Mouse (Mus musculus): Measurements from ENCODE around the gene Ampd2. TPM values are rescaled to one million over a fixed set of nuclear protein-coding genes. Genes with fewer than 3 reads are reported as not detected.

Ampd2 gene
- polyA plus RNA-seq, 1 experiment: 135 TPM

DNA sequence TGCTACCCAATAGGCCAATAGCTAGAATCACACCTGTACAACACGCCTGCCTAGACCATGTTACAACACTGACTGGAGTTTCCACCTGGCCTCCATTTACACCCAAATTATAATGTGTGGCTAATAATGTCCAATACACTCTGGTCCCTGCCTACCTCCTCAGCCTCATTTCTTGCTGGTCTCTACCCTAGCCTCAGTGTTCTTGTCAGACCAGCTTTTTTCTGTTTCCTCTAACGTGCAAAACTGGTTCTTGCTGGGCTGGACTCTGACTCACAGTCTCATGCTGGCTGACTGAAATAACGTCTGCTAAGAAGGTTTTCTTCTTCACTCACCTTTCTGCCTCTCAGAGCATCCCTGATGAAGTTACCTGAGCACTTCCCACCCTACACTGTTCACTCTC, 39.9 kb upstream of the Ampd2 start:
- H3K4me3 ChIP-seq (replicated peaks; ENCODE audit: insufficient read depth, low read depth, low read length): no peak overlapping the region
- H3K27ac ChIP-seq (ENCODE audit: insufficient read depth, low read length): no peak overlapping the region
- no peaks in the 10 kb centered on the region for H3K27me3 ChIP-seq (ENCODE audit: control insufficient read depth, insufficient read depth, low read length)
- TF ChIP-seq CTCF (IDR thresholded peaks at IDR 0.05; ENCODE audit: borderline replicate concordance, insufficient read depth, low read depth, low read length) (no peak), POLR2A (IDR thresholded peaks at IDR 0.05; ENCODE audit: borderline replicate concordance, insufficient read depth, low read length) (no peak)
- no peaks in the 10 kb centered on the region for H3K4me1 ChIP-seq (ENCODE audit: control insufficient read depth, insufficient read depth, low read length)
- DNase-seq: no peak
- 63% methylated on average over 3 of the region's 3 CpGs for WGBS

DNA sequence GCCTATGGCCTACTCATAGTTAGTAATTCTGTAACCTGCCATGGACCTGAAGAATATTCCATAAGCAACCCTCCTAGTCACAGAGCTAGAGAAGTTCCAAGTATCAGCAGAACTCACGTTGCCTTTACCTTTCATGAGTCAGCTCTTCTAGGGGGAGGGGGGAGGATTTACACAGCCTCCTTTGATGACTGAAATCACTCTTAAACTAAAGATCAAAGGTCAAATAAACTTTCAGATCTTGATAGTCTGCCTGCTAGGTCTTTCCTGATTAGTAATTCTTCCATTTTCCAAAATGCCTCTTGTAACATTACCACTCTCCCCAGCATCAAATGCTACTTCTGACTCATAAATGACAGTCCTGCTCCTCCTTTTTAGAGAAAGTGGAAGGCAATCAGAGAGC, 37.7 kb upstream of the Ampd2 start:
- Histone ChIP-seq H3K27ac (ENCODE audit: insufficient read depth, low read length) (no peak overlapping the region), H3K4me1 (ENCODE audit: control insufficient read depth, insufficient read depth, low read length) (no peaks in the 10 kb centered on the region)

DNA sequence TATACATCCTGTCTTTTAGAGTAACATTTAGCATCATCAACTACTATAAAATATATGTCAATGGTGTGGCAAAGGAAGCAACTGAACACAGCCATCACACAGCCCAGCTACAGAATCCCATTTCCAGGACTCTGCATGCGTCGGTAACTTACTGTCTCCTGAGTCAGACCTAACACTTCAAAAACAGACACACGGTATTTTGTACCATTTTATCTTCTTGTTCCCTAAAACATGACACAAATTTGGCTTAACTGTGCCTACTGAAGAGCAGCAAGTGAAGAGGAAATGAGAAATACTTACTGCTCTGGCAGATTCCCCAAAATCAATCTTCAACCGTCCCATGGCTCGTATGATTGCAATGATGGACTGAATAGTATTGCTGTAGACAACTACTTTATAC, 36.8 kb upstream of the Ampd2 start:
- no peak for DNase-seq
- no peaks in the 10 kb centered on the region for H3K4me1 ChIP-seq (ENCODE audit: control insufficient read depth, insufficient read depth, low read length)
- H3K27ac ChIP-seq (ENCODE audit: insufficient read depth, low read length): no peak overlapping the region
- no peak overlapping the region for H3K4me3 ChIP-seq (replicated peaks; ENCODE audit: insufficient read depth, low read depth, low read length)
- no peaks in the 10 kb centered on the region for H3K27me3 ChIP-seq (ENCODE audit: control insufficient read depth, insufficient read depth, low read length)
- WGBS: 88% methylated on average over 5 of the region's 5 CpGs
- no peak for TF ChIP-seq CTCF (IDR thresholded peaks at IDR 0.05; ENCODE audit: borderline replicate concordance, insufficient read depth, low read depth, low read length)
- no peak for TF ChIP-seq POLR2A (IDR thresholded peaks at IDR 0.05; ENCODE audit: borderline replicate concordance, insufficient read depth, low read length)

More for the DNA sequence above, 37.7 kb upstream of the Ampd2 start:
- 51% methylated on average over 1 of the region's 1 CpGs for WGBS
- H3K4me3 ChIP-seq (replicated peaks; ENCODE audit: insufficient read depth, low read depth, low read length): no peak overlapping the region
- no peaks in the 10 kb centered on the region for H3K27me3 ChIP-seq (ENCODE audit: control insufficient read depth, insufficient read depth, low read length)
- TF ChIP-seq POLR2A (IDR thresholded peaks at IDR 0.05; ENCODE audit: borderline replicate concordance, insufficient read depth, low read length) (no peak), CTCF (IDR thresholded peaks at IDR 0.05; ENCODE audit: borderline replicate concordance, insufficient read depth, low read depth, low read length) (no peak)
- no peak for DNase-seq

DNA sequence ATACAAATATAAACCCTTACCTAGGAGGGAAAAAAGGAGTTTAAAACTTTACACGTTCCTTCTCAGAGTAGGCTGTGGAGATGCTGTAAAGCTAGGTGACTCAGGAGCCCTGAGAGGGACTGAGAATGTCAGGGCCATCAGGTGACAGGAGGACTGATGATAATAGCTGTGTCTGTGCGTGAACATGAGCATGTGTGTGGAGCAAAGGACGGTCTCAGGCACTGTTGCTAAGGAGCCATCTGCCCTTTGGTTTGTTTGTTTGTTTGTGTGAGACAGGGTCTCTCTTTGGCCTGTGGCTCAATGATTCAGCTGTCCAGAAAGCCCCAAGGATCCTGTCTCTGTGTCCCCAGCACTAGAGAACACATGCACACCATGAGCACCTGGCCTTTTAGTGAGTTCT, 34.6 kb upstream of the Ampd2 start:
- no peak overlapping the region for H3K4me3 ChIP-seq (replicated peaks; ENCODE audit: insufficient read depth, low read depth, low read length)
- 67% methylated on average over 3 of the region's 3 CpGs for WGBS
- TF ChIP-seq CTCF (IDR thresholded peaks at IDR 0.05; ENCODE audit: borderline replicate concordance, insufficient read depth, low read depth, low read length): no peak
- H3K27me3 ChIP-seq (ENCODE audit: control insufficient read depth, insufficient read depth, low read length): no peaks in the 10 kb centered on the region
- no peak for DNase-seq
- no peak overlapping the region for H3K27ac ChIP-seq (ENCODE audit: insufficient read depth, low read length)
- no peaks in the 10 kb centered on the region for H3K4me1 ChIP-seq (ENCODE audit: control insufficient read depth, insufficient read depth, low read length)

DNA sequence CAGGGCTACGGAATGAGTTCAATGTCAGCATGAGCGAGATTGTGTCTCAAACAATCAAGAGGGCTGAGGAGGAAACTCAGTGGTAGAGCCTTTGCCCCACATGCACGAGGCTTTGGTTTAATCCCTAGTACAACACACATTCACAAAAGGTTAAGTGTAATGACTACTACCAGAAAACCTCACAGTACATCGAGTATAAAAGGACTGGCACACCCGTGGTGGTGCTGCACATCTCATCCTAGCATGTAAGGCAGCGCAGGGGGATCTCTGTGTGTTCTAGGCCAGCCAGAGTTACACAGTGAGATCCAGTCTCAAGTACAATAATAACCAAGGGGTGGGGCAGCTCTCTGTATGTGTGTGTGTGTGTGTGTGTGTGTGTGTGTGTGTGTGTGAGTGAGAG, 31.0 kb upstream of the Ampd2 start:
- DNase-seq: no peak
- 89% methylated on average over 6 of the region's 6 CpGs for WGBS
- Histone ChIP-seq H3K4me3 (replicated peaks; ENCODE audit: insufficient read depth, low read depth, low read length) (no peak overlapping the region), H3K4me1 (ENCODE audit: control insufficient read depth, insufficient read depth, low read length) (no peaks in the 10 kb centered on the region), H3K27me3 (ENCODE audit: control insufficient read depth, insufficient read depth, low read length) (no peaks in the 10 kb centered on the region), H3K27ac (ENCODE audit: insufficient read depth, low read length) (no peak overlapping the region)
- TF ChIP-seq CTCF (IDR thresholded peaks at IDR 0.05; ENCODE audit: borderline replicate concordance, insufficient read depth, low read depth, low read length) (no peak), POLR2A (IDR thresholded peaks at IDR 0.05; ENCODE audit: borderline replicate concordance, insufficient read depth, low read length) (no peak)

DNA sequence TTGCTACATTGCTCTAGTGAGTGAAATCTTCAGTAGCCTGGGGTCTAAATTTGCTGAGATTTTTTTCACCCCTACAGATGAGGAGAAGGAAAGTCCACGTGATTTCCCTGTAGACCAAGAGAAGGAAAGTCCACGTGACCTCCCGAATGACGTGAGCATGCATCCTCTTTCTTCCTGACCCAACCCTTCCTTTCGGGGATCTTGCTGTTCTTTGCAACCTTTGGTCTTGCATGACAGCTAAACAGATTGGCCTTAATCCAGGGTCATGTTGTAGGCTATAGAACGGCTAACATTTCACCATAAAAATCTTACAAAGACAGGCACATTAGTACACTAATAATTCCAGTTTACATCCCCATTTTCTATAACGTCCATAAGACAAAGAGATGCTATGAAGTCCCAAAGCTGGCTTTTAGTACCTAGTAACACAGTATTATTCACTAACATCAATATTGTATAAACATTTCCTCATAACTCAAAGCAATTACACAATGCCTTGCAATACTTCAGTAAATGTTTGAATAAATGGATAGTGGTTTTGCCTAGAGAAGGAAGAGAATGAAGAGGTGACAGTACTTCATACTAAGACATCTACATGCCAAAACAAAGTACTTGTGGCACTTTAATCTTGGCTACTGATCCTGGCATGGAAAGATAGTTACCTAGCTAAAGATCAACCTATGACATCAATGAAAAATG, 27.3 kb upstream of the Ampd2 start:
- H3K4me3 ChIP-seq (replicated peaks; ENCODE audit: insufficient read depth, low read depth, low read length): no peak overlapping the region
- no peak overlapping the region for H3K27ac ChIP-seq (ENCODE audit: insufficient read depth, low read length)
- H3K27me3 ChIP-seq (ENCODE audit: control insufficient read depth, insufficient read depth, low read length): no peaks in the 10 kb centered on the region
- 85% methylated on average over 7 of the region's 7 CpGs for WGBS
- TF ChIP-seq POLR2A (IDR thresholded peaks at IDR 0.05; ENCODE audit: borderline replicate concordance, insufficient read depth, low read length): no peak
- TF ChIP-seq CTCF (IDR thresholded peaks at IDR 0.05; ENCODE audit: borderline replicate concordance, insufficient read depth, low read depth, low read length): no peak
- no peaks in the 10 kb centered on the region for H3K4me1 ChIP-seq (ENCODE audit: control insufficient read depth, insufficient read depth, low read length)
- no peak for DNase-seq

DNA sequence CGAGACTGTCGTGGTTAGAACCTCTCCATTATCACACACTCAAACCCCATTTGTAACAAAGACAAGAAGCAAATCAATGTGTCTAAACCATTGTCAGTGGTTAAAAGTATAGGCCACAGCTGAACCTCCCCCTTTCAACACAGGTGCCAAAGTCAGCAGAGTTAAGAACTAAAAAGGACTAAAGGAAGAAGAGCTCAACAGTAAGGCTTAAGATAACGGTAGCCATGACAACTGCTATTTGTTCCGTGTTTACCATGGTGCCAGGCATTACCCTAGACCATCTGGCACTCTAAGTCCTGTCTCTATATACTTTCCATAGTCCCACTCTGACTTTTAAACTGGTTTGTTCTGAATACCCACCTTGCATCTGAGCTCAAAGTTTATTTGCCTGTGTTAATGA, 26.2 kb upstream of the Ampd2 start:
- Histone ChIP-seq H3K27me3 (ENCODE audit: control insufficient read depth, insufficient read depth, low read length) (no peaks in the 10 kb centered on the region), H3K4me3 (replicated peaks; ENCODE audit: insufficient read depth, low read depth, low read length) (no peak overlapping the region), H3K27ac (ENCODE audit: insufficient read depth, low read length) (no peak overlapping the region), H3K4me1 (ENCODE audit: control insufficient read depth, insufficient read depth, low read length) (no peaks in the 10 kb centered on the region)
- WGBS: 67% methylated on average over 4 of the region's 4 CpGs
- no peak for DNase-seq
- TF ChIP-seq POLR2A (IDR thresholded peaks at IDR 0.05; ENCODE audit: borderline replicate concordance, insufficient read depth, low read length) (no peak), CTCF (IDR thresholded peaks at IDR 0.05; ENCODE audit: borderline replicate concordance, insufficient read depth, low read depth, low read length) (no peak)

DNA sequence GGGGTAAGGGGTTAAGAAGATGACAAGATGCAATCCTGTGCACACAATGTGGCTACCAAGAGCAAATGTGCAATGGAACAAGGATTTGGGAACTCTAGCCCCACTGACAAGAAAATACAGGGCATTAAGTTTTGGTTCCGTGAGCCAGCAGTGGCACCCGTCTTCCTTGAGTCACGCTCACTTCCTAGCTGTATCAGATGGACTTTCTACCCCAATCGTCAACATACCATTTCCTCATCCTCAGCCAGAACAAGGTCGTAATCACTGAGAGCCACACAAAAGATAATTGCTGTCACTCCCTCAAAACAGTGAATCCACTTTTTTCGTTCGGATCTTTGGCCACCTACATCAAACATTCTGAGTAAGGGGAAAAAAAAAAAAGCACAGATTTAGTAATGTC, 25.8 kb upstream of the Ampd2 start:
- no peak overlapping the region for H3K27ac ChIP-seq (ENCODE audit: insufficient read depth, low read length)
- H3K27me3 ChIP-seq (ENCODE audit: control insufficient read depth, insufficient read depth, low read length): no peaks in the 10 kb centered on the region
- DNase-seq: no peak
- 88% methylated on average over 7 of the region's 7 CpGs for WGBS
- no peak overlapping the region for H3K4me3 ChIP-seq (replicated peaks; ENCODE audit: insufficient read depth, low read depth, low read length)
- TF ChIP-seq CTCF (IDR thresholded peaks at IDR 0.05; ENCODE audit: borderline replicate concordance, insufficient read depth, low read depth, low read length) (no peak), POLR2A (IDR thresholded peaks at IDR 0.05; ENCODE audit: borderline replicate concordance, insufficient read depth, low read length) (no peak)
- no peaks in the 10 kb centered on the region for H3K4me1 ChIP-seq (ENCODE audit: control insufficient read depth, insufficient read depth, low read length)

Measured in cerebellum, adult 2 months (tissue).